ENCODE assay signal across 15 mouse cellular contexts in the genomic region with DNA sequence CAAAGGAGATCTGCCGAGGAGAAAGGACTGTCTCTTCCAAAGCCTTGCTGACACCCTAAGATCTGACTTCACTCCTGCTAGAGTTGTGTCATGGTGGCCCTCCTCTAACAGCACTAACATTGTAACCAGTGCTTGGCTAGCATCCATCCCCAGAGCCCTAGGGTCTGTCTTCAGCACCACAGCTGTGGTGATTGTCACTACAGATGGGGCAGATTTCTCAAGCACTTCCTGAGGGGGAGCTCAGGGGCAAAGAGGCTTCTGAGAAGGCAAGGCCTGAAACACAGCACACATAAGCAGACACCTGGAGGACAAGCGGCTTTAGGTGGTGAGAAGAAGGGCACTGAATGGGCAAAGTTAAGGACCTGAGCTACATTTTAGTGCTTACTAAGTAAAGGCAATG. TPM values are rescaled to one million over a fixed set of nuclear protein-coding genes. Genes with fewer than 3 reads are reported as not detected.
A peak's percentile ranks its signal among the peaks of the same experiment; 100 is the strongest.
DNase-seq lines count a peak whose midpoint lies in the region; ATAC-seq and TF ChIP-seq lines count a peak whose summit lies in the region.
"Had no signal": no experiment of that assay in that cellular context is flagged by ENCODE, and none has a peak within 500 bp of the region (broad histone marks: within the 10 kb centered on the region; RNA-seq: fewer than 3 reads in every experiment).

No protein-coding gene starts in this region.

- H3K4me2 ChIP-seq in heart, embryonic 16.5 days (ENCODE audit: low read depth, low read length), result no peak overlapping the region
- no peak overlapping the region for H3K4me2 ChIP-seq in stomach, embryonic 14.5 days (replicated peaks; ENCODE audit: low read depth, low read length)
- H3K4me2 ChIP-seq in hindbrain, embryonic 12.5 days (replicated peaks), result no peak overlapping the region

- H3K4me1 ChIP-seq in heart, embryonic 16.5 days (ENCODE audit: control insufficient read depth, insufficient read depth, low read length), result peaks cover 36% of the 10 kb centered on the region
- peaks cover 33% of the 10 kb centered on the region for H3K4me1 ChIP-seq in spleen, adult 2 months (ENCODE audit: control insufficient read depth, insufficient read depth, insufficient read length)
- H3K4me1 ChIP-seq in stomach, embryonic 14.5 days (ENCODE audit: control insufficient read depth, insufficient read depth, low read length), result peaks cover 17% of the 10 kb centered on the region
- peaks cover 16% of the 10 kb centered on the region; the same call in 1 of the 2 replicates for H3K4me1 ChIP-seq in hindbrain, embryonic 12.5 days

- 85% methylated on average over 2 of the region's 2 CpGs for WGBS in heart, embryonic 16.5 days
- WGBS in spleen, adult 2 months, result 78% methylated on average over 2 of the region's 2 CpGs
- 83% methylated on average over 2 of the region's 2 CpGs for WGBS in stomach, embryonic 14.5 days
- WGBS in hindbrain, embryonic 12.5 days, result 97% methylated on average over 2 of the region's 2 CpGs

- no peak for TF ChIP-seq CTCF in spleen, adult 2 months (IDR thresholded peaks at IDR 0.05; ENCODE audit: extremely low read depth, insufficient read depth, insufficient read length, insufficient replicate concordance)
- no peak for TF ChIP-seq CTCF in brain, embryonic 14.5 days (IDR thresholded peaks at IDR 0.05; ENCODE audit: borderline replicate concordance, extremely low read depth, insufficient read depth, insufficient read length)

- DNase-seq in heart, adult 9 months (ENCODE audit: low spot score in 2 of 2), result no peak
- no peak for DNase-seq in spleen, adult 2 months (ENCODE audit: low read depth in 1 of 2, low spot score in 2 of 2)
- no peak for DNase-seq in spleen, postnatal 10 days (ENCODE audit: low spot score in 2 of 2)
- DNase-seq in brain, embryonic 14.5 days (ENCODE audit: low read depth), result peak; percentile 27
- DNase-seq in gastrocnemius, postnatal 25 days, result no peak
- DNase-seq: cerebellum, adult 2 months; forebrain, postnatal 0 days; kidney, adult 8-10 months; lung, postnatal 36 days; midbrain, embryonic 14.5 days; right cerebral cortex, postnatal 4 days had no signal

- TF ChIP-seq POLR2A in spleen, adult 2 months (IDR thresholded peaks at IDR 0.05; ENCODE audit: low read depth, low read length), result no peak
- no peak for TF ChIP-seq POLR2A in brain, embryonic 14.5 days (IDR thresholded peaks at IDR 0.05; ENCODE audit: borderline replicate concordance, extremely low read depth, insufficient read depth, insufficient read length, poor library complexity, severe bottlenecking)

- H3K4me3 ChIP-seq in heart, embryonic 16.5 days (ENCODE audit: low read length), result no peak overlapping the region
- H3K4me3 ChIP-seq in spleen, adult 2 months (ENCODE audit: extremely low read depth, insufficient read depth, insufficient read length), result no peak overlapping the region
- H3K4me3 ChIP-seq in stomach, embryonic 14.5 days (ENCODE audit: low read depth, low read length), result no peak overlapping the region
- H3K4me3 ChIP-seq in hindbrain, embryonic 12.5 days, result no peak overlapping the region

- no peak for ATAC-seq in heart, embryonic 16.5 days (replicated peaks; ENCODE audit: extremely low read depth, insufficient read depth, low FRiP score)
- ATAC-seq in stomach, embryonic 14.5 days (ENCODE audit: insufficient number of reproducible peaks, insufficient read depth, low FRiP score, low read depth), result no peak
- ATAC-seq in hindbrain, embryonic 12.5 days (ENCODE audit: low FRiP score), result no peak
- ATAC-seq: forebrain, postnatal 0 days; Patski had no signal

- peak overlapping the region; percentile 36 for H3K27ac ChIP-seq in heart, embryonic 16.5 days (ENCODE audit: low read length)
- peak overlapping the region; percentile 95 for H3K27ac ChIP-seq in spleen, adult 2 months (ENCODE audit: insufficient read depth, low read length)
- peak overlapping the region; percentile 63 for H3K27ac ChIP-seq in stomach, embryonic 14.5 days (ENCODE audit: low read length)
- no peak overlapping the region for H3K27ac ChIP-seq in hindbrain, embryonic 12.5 days

- H3K9me3 ChIP-seq in heart, embryonic 16.5 days (replicated peaks; ENCODE audit: control insufficient read depth, low read length), result no peaks in the 10 kb centered on the region
- H3K9me3 ChIP-seq in stomach, embryonic 14.5 days (ENCODE audit: control insufficient read depth, low read depth, low read length), result no peaks in the 10 kb centered on the region
- H3K9me3 ChIP-seq in hindbrain, embryonic 12.5 days (replicated peaks), result no peaks in the 10 kb centered on the region

- H3K36me3 ChIP-seq in heart, embryonic 16.5 days (ENCODE audit: control insufficient read depth, insufficient read depth), result peaks cover 7% of the 10 kb centered on the region
- H3K36me3 ChIP-seq in spleen, adult 2 months (ENCODE audit: control insufficient read depth, insufficient read depth, low read length), result peaks cover 3% of the 10 kb centered on the region
- H3K36me3 ChIP-seq in stomach, embryonic 14.5 days (ENCODE audit: control insufficient read depth, insufficient read depth, low read length), result peaks cover 7% of the 10 kb centered on the region; the same call in 1 of the 2 replicates
- H3K36me3 ChIP-seq in hindbrain, embryonic 12.5 days, result peaks cover 11% of the 10 kb centered on the region

- no peaks in the 10 kb centered on the region for H3K27me3 ChIP-seq in heart, embryonic 16.5 days (ENCODE audit: control insufficient read depth, insufficient read depth, low read length)
- H3K27me3 ChIP-seq in spleen, adult 2 months (ENCODE audit: control insufficient read depth, insufficient read depth, low read length), result no peaks in the 10 kb centered on the region
- no peaks in the 10 kb centered on the region for H3K27me3 ChIP-seq in stomach, embryonic 14.5 days (ENCODE audit: control insufficient read depth, insufficient read depth, low read length)
- no peaks in the 10 kb centered on the region for H3K27me3 ChIP-seq in hindbrain, embryonic 12.5 days
- H3K27me3 ChIP-seq: Patski had no signal

- no peak overlapping the region for H3K9ac ChIP-seq in heart, embryonic 16.5 days (ENCODE audit: low read length)
- H3K9ac ChIP-seq in stomach, embryonic 14.5 days (replicated peaks; ENCODE audit: low read depth, low read length), result no peak overlapping the region
- no peak overlapping the region for H3K9ac ChIP-seq in hindbrain, embryonic 12.5 days
- H3K9ac ChIP-seq: forebrain, postnatal 0 days had no signal

RNA-seq across cellular contexts. Expression of gene Bptf, which starts 28.2 kb away (rescaled TPM):
- polyA plus RNA-seq in heart, embryonic 16.5 days (2015; fragmentation: Nextera tagmentation; extraction: Ambion mirVana), result 17.8 and 18.4 TPM in 2 replicates
- 26.5 and 27.3 TPM in 2 replicates for polyA plus RNA-seq in spleen, adult 2 months (2012; rRNA removed)
- polyA plus RNA-seq in brain, embryonic 14.5 days (2012; rRNA removed), result 43.3 and 77.1 TPM in 2 replicates
- polyA plus RNA-seq in stomach, embryonic 14.5 days (2014; fragmentation: Nextera tagmentation; extraction: Ambion mirVana), result 43.9 and 57.0 TPM in 2 replicates
- 10 to 100 TPM; 18.1 to 20.0 TPM for total RNA-seq in gastrocnemius, postnatal 25 days (2021)
- 38.5 and 41.0 TPM in 2 replicates for polyA plus RNA-seq in hindbrain, embryonic 12.5 days (2016; fragmentation: Nextera tagmentation; extraction: Ambion mirVana)
